Mouse (Mus musculus) lung, adult 2 months (tissue): Measurements from ENCODE around the gene Cabp4.

Source experiments
- CTCF ChIP-seq: fragments of 200-500 bp; IDR thresholded peaks from 2 replicates; pipeline ENCODE4 v1.5.1; 2011; ENCODE audit warnings: mild to moderate bottlenecking, low read length, control low read depth; ENCODE audit not compliant: insufficient read depth
- POLR2A ChIP-seq: fragments of 200-500 bp; IDR thresholded peaks from 2 replicates; pipeline ENCODE4 v1.6.1; 2011; ENCODE audit warnings: low read depth, mild to moderate bottlenecking, control low read depth, low read length, borderline replicate concordance; ENCODE audit errors: extremely low read depth

DNA sequence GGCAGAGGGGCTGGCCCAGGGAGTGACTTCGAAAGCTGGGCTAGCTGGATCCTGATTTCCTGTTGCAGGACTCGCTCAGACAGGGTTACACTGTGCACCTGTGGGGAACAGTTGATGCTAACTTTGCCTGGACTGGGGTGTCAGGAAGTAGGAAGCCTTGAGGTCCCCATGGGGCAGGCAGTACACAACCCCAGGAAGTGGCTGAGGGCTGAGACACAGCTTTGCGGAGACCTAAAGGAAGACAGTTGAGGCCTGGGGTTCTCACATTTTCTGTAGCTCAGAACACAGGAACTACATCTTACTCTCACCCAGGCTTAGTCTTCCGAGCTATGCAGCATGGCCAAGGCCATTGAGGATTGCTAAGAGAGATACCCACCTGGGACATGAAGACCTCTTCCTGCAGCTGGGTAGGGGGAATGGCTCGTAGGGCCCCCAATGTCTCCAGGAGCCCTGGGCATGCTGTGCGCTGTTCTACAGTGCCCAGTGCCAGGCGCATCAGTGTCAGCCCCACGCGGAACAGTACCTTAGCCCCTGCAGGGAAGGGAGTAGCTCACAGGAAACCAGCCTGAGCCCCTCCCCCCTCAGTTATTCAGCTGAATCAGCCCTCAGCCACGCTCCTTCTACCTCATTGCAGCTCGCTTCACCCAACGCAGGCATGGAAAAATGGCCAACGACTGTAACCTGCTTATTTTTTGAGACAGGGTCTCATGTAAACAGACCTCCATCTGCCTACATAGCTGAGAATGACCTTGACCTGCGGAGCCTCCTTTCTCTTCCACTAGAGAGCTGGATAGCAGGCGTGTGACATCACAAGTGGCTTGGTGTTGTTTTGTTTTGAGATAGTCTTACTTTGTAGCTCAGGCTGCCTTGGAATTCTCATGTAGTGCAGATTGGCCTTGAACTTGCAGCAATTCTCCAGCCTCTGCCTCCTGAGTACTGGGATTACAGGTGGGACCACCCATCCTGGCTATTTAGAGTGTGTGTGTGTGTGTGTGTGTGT is 41.4 kb upstream of the Cabp4 start:
- TF ChIP-seq CTCF (no peak), POLR2A (no peak)
